Mouse (Mus musculus): ENCODE results near the gene Olfr801.

Olfr801 gene

GRCm38 (mm10) chr10:129673765-129674164, at the start of gene Olfr801:
Olfr801 (minus strand) TSS chr10:129673865.
- no peak for DNase-seq (ENCODE audit: low spot score in 2 of 2)

DNA sequence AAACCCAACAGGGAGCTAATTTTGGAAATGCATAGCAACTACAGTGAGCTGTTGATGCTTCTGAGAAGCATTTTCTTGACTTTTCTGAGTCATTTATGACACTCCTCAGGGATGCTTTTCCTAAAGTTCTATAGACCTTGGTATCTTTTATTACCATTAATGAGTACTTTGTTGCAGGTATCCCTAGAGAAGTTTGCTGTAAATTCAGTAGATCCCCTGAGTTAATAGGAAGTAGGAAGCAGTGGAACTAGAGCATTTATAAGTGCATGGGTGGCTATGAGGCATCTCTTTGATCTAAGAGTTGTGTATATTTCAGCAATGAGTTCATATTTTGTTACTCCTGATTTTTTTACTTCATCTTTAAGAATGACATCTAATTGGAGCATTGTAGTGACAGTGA, 29.2 kb upstream of the Olfr801 start, which contains the start of gene Olfr804:
Gene Olfr804 (plus strand): TSS at position 301 of the 400 bp plus-strand sequence.
- no peak for DNase-seq (ENCODE audit: low spot score in 2 of 2)

- DNase-seq (ENCODE audit: low spot score in 2 of 2), result no peak
These were observed 20.5 kb upstream of the Olfr801 start, which contains the start of gene Olfr803 for GRCm38 (mm10) chr10:129694186-129694585. Olfr803 (minus strand) TSS chr10:129694286.

GRCm38 (mm10) chr10:129688069-129688468, 14.4 kb upstream of the Olfr801 start, which contains the start of gene Olfr802:
Olfr802 (minus strand) TSS chr10:129688169.
- no peak for DNase-seq (ENCODE audit: low spot score in 2 of 2)

GRCm38 (mm10) chr10:129657394-129657793, 16.3 kb downstream of the Olfr801 start, which contains the start of gene Olfr800:
Olfr800 (plus strand) TSS chr10:129657694.
- no peak for DNase-seq (ENCODE audit: low spot score in 2 of 2)

DNA sequence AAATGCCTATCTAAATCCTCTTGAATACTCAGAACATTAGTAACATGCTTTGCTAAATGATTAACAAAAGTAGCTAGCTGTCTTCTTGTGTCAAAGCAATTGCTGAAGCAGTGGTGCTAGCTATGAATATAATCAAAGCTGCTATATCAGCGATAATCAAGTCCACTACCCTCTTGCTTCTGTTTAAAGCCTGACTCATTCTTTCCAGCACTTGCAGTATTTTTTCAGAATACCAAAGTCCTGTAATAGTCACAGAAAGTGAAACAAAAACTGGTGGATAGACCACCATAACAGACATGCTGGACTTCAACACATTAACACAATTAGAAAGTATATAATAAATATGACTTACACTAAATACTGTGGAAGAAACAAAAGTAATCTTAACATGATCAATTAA, 21.9 kb downstream of the Olfr801 start:
- DNase-seq (ENCODE audit: low spot score in 2 of 2), result no peak

- no peak for DNase-seq (ENCODE audit: low spot score in 2 of 2)
These were observed 36.5 kb downstream of the Olfr801 start, which contains the start of gene Olfr799 for GRCm38 (mm10) chr10:129637184-129637583. Olfr799 (plus strand) TSS chr10:129637484.

GRCm38 (mm10) chr10:129627834-129628233, 45.8 kb downstream of the Olfr801 start, which contains the start of gene Olfr798:
Olfr798 (minus strand) TSS chr10:129627934.
- DNase-seq (ENCODE audit: low spot score in 2 of 2), result no peak

DNA sequence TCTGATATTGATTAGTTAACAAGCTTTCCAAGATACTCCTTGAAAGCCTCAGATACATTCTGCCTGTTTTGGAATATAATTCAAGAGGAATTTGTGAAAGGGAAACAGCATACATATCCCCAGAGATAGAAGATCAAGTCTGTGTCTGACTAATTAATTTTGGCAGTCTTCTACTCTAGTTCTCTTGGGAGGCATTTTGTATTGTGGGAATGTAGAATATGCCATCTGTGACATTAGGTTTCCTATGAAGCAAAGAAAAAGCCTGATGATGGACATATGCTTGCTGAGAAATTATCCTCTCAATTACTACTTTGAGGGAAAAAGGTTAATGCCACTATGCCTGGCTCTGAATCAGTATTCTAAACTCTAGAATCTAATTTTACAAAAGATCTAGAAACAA, 50.4 kb downstream of the Olfr801 start:
- no peak for DNase-seq (ENCODE audit: low spot score in 2 of 2)

DNA sequence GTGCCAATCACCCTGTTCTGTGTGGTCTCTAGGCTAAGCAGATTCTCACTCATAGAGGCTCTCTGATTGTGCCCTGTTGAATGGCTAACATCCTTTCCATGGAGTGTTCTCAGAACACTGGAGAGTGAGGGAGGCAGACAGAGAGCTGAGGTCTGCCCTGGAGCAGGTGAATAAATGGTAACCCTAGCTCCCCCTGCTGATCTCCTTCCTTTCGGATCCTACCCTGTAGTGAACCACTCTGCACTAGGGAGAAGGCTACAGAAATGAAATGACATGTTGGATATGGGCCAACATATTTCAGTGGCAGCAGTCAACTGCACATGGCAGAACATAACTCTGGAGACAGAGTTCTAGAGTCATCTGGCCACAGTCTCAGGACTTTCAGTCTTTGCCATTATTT, 51.9 kb downstream of the Olfr801 start:
- DNase-seq (ENCODE audit: low spot score in 2 of 2), result no peak
